8 mouse cellular contexts compared by ENCODE assay signal in genomic region chr17:71598659-71599554, GRCm38 (mm10). TPM values are rescaled to one million over a fixed set of nuclear protein-coding genes. Genes with fewer than 3 reads are reported as not detected.
DNase-seq lines count a peak whose midpoint lies in the region; ATAC-seq lines count a peak whose summit lies in the region.

No protein-coding gene starts in this region.

- no peaks in the 10 kb centered on the region for H3K27me3 ChIP-seq in hindbrain, embryonic 16.5 days (replicated peaks; ENCODE audit: control insufficient read depth, insufficient read depth, low read length)

- no peaks in the 10 kb centered on the region for H3K36me3 ChIP-seq in hindbrain, embryonic 16.5 days (ENCODE audit: control insufficient read depth, insufficient read depth, low read length)
- no peaks in the 10 kb centered on the region for H3K36me3 ChIP-seq in macrophage (ENCODE audit: inconsistent target)

- peak overlapping the region; percentile 80 for H3K4me2 ChIP-seq in hindbrain, embryonic 16.5 days (ENCODE audit: low read length)

- 5% methylated on average over 42 of the region's 42 CpGs for WGBS in hindbrain, embryonic 16.5 days
- 7% methylated on average over 42 of the region's 42 CpGs for WGBS in macrophage (ENCODE audit: missing documents)

- ATAC-seq in hindbrain, embryonic 16.5 days, result peak; percentile 98

- H3K9ac ChIP-seq in hindbrain, embryonic 16.5 days (ENCODE audit: low read depth, low read length), result peak overlapping the region; percentile 71

- peaks cover 40% of the 10 kb centered on the region for H3K79me2 ChIP-seq in macrophage (ENCODE audit: inconsistent target)

- DNase-seq in WW6 (ENCODE audit: low read depth, low spot score), result peak; percentile 83
- DNase-seq in cerebellum, postnatal 4 days (ENCODE audit: low spot score in 2 of 2), result peak; percentile 82 to 90
- peak; percentile 85 for DNase-seq in gastrocnemius, adult 18-20 months (ENCODE audit: low spot score)
- peak; percentile 92 to 96 for DNase-seq in left cerebral cortex, adult 18-20 months (ENCODE audit: low spot score in 2 of 2)
- peak; percentile 95 for DNase-seq in right cerebral cortex, adult 18-20 months
- DNase-seq in urinary bladder, postnatal 10 days (ENCODE audit: low spot score), result peak; percentile 43

- H3K4me3 ChIP-seq in hindbrain, embryonic 16.5 days (ENCODE audit: low read length), result peak overlapping the region; percentile 75
- H3K4me3 ChIP-seq in macrophage (ENCODE audit: inconsistent target), result peak overlapping the region; percentile 83

- peaks cover 27% of the 10 kb centered on the region for H3K4me1 ChIP-seq in hindbrain, embryonic 16.5 days (ENCODE audit: control insufficient read depth, insufficient read depth, low read depth, low read length)

- no peaks in the 10 kb centered on the region for H3K9me3 ChIP-seq in hindbrain, embryonic 16.5 days (ENCODE audit: control insufficient read depth, low read length)

- peak overlapping the region; percentile 76 for H3K27ac ChIP-seq in hindbrain, embryonic 16.5 days (ENCODE audit: low read depth, low read length)
- H3K27ac ChIP-seq in macrophage, result peak overlapping the region; percentile 73

RNA-seq across cellular contexts. Expression of gene Wdr43, which starts 16.8 kb away (rescaled TPM):
- total RNA-seq in gastrocnemius, adult 18-20 months (2021), result 10 to 100 TPM; 26.5 to 29.6 TPM
- 39.7 and 47.1 TPM in 2 replicates for polyA plus RNA-seq in hindbrain, embryonic 16.5 days (2015; fragmentation: Nextera tagmentation; extraction: Ambion mirVana)
- total RNA-seq in left cerebral cortex, adult 18-20 months (2021), result 10 to 100 TPM; 23.2 to 24.5 TPM
- total RNA-seq in macrophage (2018; cell fraction: chromatin; rRNA removed), result 100 to 1,000 TPM in 21 of 26 experiments, 10 to 100 TPM in 5; 50.8 to 280 (median 144) TPM
- 10 to 100 TPM; 23.2 to 45.6 (median 35.8) TPM for total RNA-seq in macrophage (2018; cell fraction: cytosol; rRNA removed)
- 100 to 1,000 TPM in 3 of 26 experiments, 10 to 100 TPM in 23; 37.6 to 195 (median 67.5) TPM for total RNA-seq in macrophage (2018; cell fraction: nucleus; rRNA removed)
- polyA plus RNA-seq in macrophage (2018), result 27.6 to 77.2 TPM (median 53.6 TPM) in 3 replicates

RNA-seq across cellular contexts. Expression of gene Spdya, which starts 47.0 kb away (rescaled TPM):
- total RNA-seq in gastrocnemius, adult 18-20 months (2021), result under 1 TPM; 0.27 to 0.55 TPM
- polyA plus RNA-seq in hindbrain, embryonic 16.5 days (2015; fragmentation: Nextera tagmentation; extraction: Ambion mirVana), result 1.2 and 1.6 TPM in 2 replicates
- 1 to 10 TPM; 2.2 to 2.6 TPM for total RNA-seq in left cerebral cortex, adult 18-20 months (2021)
- under 1 TPM in 1 of 26 experiments, not detected in 25; 0.36 TPM for total RNA-seq in macrophage (2018; cell fraction: chromatin; rRNA removed)
- total RNA-seq in macrophage (2018; cell fraction: cytosol; rRNA removed), result under 1 TPM in 1 of 26 experiments, not detected in 25; 0.11 TPM
- total RNA-seq in macrophage (2018; cell fraction: nucleus; rRNA removed), result under 1 TPM in 2 of 26 experiments, not detected in 24; 0.26 to 0.69 TPM
- polyA plus RNA-seq in macrophage (2018), result 0.16 TPM in 1 of 3 replicates, not detected in the others

Comparison
In these comparisons a context has a peak if more than half of its experiments do, and no peak if none do; other contexts are left out.
1. Peak in every context shown above with its lines: DNase-seq, ATAC-seq, H3K4me3 ChIP-seq and H3K27ac ChIP-seq.
2. DNase-seq: peak in every context shown above with its lines; median percentile 95 in right cerebral cortex, adult 18-20 months; 94 in left cerebral cortex, adult 18-20 months; 86 in cerebellum, postnatal 4 days; 85 in gastrocnemius, adult 18-20 months; 83 in WW6; 43 in urinary bladder, postnatal 10 days.